Mouse (Mus musculus) T-cell, adult 2 months (primary cell): ENCODE results near the gene Acot12.
A peak's percentile ranks its signal among the peaks of the same experiment; 100 is the strongest.
"Not testable (repeated sequence)": the region's sequence is repeated elsewhere in the genome, so short reads cannot be mapped to it uniquely, and the experiment has no call there.

Source experiments
- DNase-seq: peaks from one replicate; pipeline ENCODE4 v3.0.0; 2022; ENCODE audit warnings: low spot score

Gene Acot12

GRCm38 (mm10) chr13:91760302-91761050 lies 19.2 kb downstream of the Acot12 start:
- no peak for DNase-seq

- no peak for DNase-seq
Measured at GRCm38 (mm10) chr13:91761654-91762445, 20.5 kb downstream of the Acot12 start.

- not testable (repeated sequence) for DNase-seq
Measured at GRCm38 (mm10) chr13:91763654-91764053, 22.3 kb downstream of the Acot12 start.

- no peak for DNase-seq
Measured at GRCm38 (mm10) chr13:91765627-91766026, 24.3 kb downstream of the Acot12 start.

GRCm38 (mm10) chr13:91768683-91769651 lies 27.7 kb downstream of the Acot12 start:
- no peak for DNase-seq

GRCm38 (mm10) chr13:91778092-91778491 lies 36.8 kb downstream of the Acot12 start:
- DNase-seq, result no peak

- no peak for DNase-seq
Measured at GRCm38 (mm10) chr13:91779892-91780291, 38.6 kb downstream of the Acot12 start.

- DNase-seq, result no peak
Measured at GRCm38 (mm10) chr13:91792035-91792434, 50.7 kb downstream of the Acot12 start.

- no peak for DNase-seq
Measured at GRCm38 (mm10) chr13:91794926-91795436, 53.7 kb downstream of the Acot12 start.

- no peak for DNase-seq
Measured at GRCm38 (mm10) chr13:91795593-91795992, 54.3 kb downstream of the Acot12 start.

- DNase-seq, result no peak
Measured at GRCm38 (mm10) chr13:91796003-91796402, 54.7 kb downstream of the Acot12 start.

- DNase-seq, result no peak
Measured at GRCm38 (mm10) chr13:91796916-91797315, 55.6 kb downstream of the Acot12 start.

- no peak for DNase-seq
Measured at GRCm38 (mm10) chr13:91797442-91797841, 56.1 kb downstream of the Acot12 start.

- no peak for DNase-seq
Measured at GRCm38 (mm10) chr13:91801726-91802125, 60.4 kb downstream of the Acot12 start.

- peak; percentile 90 for DNase-seq
Measured at GRCm38 (mm10) chr13:91807155-91807839, 66.0 kb downstream of the Acot12 start, which contains the start of gene Zcchc9. Gene Zcchc9 (minus strand): TSS chr13:91807705.

GRCm38 (mm10) chr13:91807874-91808575 lies 66.7 kb downstream of the Acot12 start:
- DNase-seq, result peak; percentile 22

GRCm38 (mm10) chr13:91809476-91809875 lies 68.2 kb downstream of the Acot12 start:
- no peak for DNase-seq

GRCm38 (mm10) chr13:91814670-91815069 lies 73.4 kb downstream of the Acot12 start:
- DNase-seq, result peak; percentile 52

GRCm38 (mm10) chr13:91823735-91824134 lies 82.4 kb downstream of the Acot12 start:
- no peak for DNase-seq

GRCm38 (mm10) chr13:91824845-91825550 lies 83.7 kb downstream of the Acot12 start:
- no peak for DNase-seq
